Mouse (Mus musculus) stomach, postnatal 0 days (tissue): ENCODE data around the gene Skap1.
A peak's percentile ranks its signal among the peaks of the same experiment; 100 is the strongest.

Source experiments
- CTCF ChIP-seq: IDR thresholded peaks from 2 replicates; pipeline ENCODE4 v1.5.1; 2016; ENCODE audit warnings: antibody characterized with exemption, low read depth, mild to moderate bottlenecking, moderate library complexity
- EP300 ChIP-seq: optimal IDR thresholded peaks from 2 replicates; pipeline ENCODE3; 2016; ENCODE audit warnings: antibody characterized with exemption

DNA sequence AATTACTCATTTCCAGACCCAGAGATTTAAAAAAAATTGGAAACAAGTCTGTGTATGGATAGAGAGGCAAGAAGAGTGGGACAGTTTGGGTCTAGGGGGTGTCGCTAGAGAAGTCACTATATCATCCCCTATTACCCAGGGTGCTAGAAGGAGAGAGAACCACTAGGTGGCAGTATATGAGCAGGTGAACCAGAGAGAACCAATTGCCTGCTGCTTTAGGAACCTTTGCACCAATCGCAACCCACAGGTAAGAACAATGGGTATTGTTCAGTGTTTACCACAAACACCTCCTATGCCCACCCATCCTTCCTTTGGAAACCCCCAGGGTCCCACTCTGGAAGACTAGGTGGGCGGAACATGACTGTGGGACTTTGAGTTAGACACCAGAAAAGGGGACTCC is 295.6 kb downstream of the Skap1 start:
- peak; percentile 91 for TF ChIP-seq CTCF
- TF ChIP-seq EP300: no peak
